Mouse (Mus musculus): ENCODE measurements at regions not wholly inside any gene's neighbourhood (a gene's known extent, or its start where the extent isn't known, plus 50 kb on each side); places are given as distances from the start of the nearest gene placed in this dataset.

- no peak for TF ChIP-seq CTCF (IDR thresholded peaks at IDR 0.05; ENCODE audit: low read depth)
- TF ChIP-seq EP300 (IDR thresholded peaks at IDR 0.05; ENCODE audit: low read depth), result no peak
Measured at GRCm38 (mm10) chr3:80003300-80004090, 119.2 kb downstream of the Fam198b start.

Measured in liver, embryonic 14.5 days (tissue).